Mouse (Mus musculus): Measurements from ENCODE around the gene Gabarapl2. TPM values are rescaled to one million over a fixed set of nuclear protein-coding genes. Genes with fewer than 3 reads are reported as not detected.
A peak's percentile ranks its signal among the peaks of the same experiment; 100 is the strongest.

Gabarapl2 gene
- total RNA-seq, 2 experiments from 2014 or later: 121 to 124 TPM

DNA sequence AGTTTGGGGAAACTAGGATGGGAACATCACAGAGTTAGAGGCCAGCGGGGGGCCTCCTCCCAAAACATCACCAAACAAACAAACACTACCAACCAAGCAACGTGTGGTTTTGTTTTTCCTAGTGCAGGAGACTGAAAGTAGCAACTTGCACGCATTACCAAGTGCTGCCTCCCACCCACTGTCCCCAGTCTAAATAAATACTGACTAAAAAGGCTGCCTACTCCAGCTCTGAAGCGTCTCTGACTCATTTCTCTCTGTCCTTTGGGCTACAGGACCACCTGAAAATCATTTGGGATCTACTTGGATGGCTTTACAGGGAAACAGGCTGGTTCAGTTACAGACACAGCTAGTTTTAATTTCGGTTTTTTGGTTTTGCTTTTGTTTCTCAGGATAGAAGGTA lies 23.8 kb downstream of the Gabarapl2 start:
- intact Hi-C loops (cut with DNase I): no loop called here
- no peak for DNase-seq

DNA sequence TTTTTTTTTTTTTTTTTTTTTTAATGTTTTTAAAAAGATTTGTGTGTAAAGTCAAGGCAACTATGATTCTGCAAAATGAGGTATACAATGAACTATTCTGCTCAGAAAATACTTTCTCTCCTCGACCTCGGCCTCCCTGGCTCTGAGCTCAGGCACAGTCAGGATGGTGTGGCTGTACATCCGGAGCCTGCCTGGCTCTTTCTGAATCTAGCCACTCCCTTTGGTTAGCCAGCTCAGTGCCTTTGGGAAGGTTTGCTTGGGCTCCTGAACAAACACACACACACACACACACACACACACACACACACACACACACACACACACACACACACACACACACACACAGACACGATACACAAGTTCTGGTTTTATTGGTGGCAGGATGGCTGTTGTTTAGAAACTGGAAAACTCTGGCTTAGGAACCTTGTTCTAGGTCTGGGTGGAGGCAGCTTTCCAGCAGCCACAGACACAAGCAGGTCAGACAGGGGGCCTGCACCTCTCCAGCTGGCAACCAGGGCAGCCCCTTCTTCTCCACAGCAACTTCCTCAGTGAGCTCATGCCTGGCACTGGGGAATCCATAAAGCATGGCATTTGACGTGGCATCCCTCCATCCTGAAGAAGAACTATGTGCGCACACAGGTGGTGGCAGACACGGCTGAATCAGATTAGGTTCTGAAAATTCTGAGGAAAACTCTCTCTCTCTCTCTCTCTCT lies 24.5 kb downstream of the Gabarapl2 start:
- DNase-seq: no peak
- intact Hi-C loops (cut with DNase I): no loop called here

DNA sequence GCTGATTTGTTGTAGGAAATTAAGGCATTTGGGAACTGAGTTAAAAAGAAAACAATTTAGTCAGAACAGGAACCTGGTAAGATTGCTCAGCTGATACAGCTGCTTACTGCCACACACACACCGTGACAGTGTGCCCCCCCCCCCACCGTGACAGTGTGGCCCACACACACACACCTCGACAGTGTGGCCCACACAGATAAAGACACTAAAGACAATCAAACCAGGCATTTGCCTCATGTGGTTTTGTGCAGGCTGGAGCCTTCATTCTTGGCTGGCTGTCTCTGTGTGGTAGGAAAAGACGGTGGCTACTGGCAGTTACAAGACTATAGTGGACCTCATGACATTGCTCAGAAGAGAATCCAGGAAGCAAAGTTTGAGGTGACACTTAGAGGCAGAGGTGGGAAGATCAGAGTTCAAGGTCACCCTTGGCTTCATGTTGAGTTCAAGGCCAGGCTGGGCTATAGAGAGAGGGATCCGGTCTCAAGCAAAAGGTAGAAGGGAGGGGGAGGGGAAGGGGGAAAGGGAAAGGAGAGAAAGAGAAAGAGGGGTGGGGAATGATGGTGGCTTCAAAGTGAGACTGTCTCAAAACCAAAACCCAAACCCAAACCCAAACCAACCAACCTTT lies 26.9 kb downstream of the Gabarapl2 start:
- intact Hi-C loops (cut with DNase I): no loop called here
- no peak for DNase-seq

DNA sequence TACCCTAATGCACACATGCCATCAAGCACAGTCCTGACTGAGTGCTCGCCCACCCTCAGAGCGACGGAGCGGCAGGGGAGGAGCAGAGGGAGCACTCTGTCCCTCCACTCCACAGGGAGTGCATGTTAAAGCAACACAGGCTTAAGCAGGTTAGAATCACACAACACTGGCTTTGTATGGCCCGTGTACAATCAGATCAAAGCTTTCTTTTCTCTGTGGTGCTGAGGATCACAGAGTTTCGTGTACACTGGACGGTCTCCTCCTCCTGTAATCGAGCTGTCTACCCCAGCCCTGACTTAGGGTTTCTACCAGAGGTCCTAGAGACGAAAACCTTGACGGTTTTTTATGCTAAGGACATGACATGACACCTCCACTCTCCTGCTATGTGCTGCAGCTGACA lies 28.0 kb downstream of the Gabarapl2 start:
- DNase-seq: no peak
- intact Hi-C loops (cut with DNase I): no loop called here

DNA sequence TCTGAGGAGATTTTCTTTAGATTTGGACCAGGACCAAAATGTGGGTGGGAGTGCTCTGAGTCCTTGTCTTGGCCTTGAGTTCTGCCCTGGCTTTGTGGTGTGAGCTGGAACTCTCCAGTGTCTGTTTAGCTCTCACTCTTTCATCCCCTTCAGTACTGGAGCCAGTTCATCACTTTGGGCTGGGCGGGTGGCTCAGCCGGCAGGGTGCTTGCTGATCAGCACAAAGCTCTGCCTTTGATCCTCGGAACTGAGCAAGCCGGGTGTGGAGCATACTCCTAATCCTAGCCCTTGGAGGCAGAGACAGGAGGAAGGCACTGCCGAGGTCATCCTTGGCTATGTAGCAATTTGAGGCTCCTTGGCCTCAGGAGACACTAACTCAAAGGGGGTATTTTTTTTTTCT lies 28.5 kb downstream of the Gabarapl2 start:
- no peak for DNase-seq
- intact Hi-C loops (cut with DNase I): no loop called here

DNA sequence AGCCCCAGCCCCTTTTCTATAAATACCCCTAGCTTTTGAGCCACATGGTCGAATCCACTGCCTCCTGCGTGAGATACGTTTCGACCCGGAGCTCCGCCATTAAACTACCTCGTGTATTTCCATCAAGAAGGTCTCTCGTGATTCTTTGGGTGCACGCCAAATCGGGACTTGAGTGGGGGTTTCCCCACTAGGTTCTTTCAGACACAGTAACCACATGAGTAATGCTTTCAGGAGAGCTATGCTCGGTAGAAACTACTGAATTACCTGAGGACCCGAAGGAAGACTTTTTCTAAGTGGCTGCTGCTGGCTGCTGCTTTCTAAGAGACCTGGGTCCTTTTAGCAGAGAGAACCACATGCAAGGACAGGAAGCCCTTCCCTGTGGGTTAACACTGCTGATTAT lies 33.6 kb downstream of the Gabarapl2 start:
- no peak for DNase-seq
- intact Hi-C loops (cut with DNase I): no loop called here

DNA sequence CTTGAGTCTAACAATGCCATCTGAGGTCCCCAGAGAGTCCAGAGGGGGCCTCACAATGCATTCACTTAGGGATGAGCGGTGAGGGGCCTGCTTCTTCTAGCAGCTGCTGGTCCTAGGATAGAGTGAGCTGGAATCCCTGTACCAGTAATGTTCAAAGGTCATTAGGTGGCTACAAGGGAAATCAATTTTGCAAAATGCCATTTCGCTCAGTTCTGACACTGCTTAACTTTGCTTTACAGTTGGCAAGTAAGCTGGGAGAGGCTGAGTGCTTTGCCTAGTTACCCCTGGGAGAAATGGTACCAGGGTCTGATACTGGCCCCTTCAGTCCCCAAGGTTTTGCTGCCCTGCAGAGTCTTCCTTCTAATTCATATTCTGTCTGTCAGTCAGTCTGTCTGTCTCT lies 35.2 kb downstream of the Gabarapl2 start:
- no peak for DNase-seq
- intact Hi-C loops (cut with DNase I): no loop called here

DNA sequence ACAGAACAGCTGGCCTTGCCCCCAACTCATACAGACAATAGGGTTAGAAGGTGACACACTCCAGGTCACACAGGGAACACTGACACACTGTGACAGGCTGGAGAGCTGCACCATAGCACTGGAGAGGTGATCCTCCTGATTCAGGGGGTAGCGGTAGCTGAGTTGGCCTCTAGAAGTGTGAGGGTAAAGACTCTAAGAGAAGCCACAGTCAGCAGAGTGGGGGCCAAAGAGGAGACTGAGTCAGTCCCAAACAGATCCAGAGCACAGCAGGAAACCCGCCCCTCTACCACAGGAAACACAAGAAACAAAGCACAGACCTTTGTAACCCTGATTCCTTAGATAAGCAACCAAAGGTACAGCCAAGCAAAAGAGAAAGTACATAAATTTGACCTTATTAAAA lies 35.8 kb downstream of the Gabarapl2 start:
- no peak for DNase-seq
- intact Hi-C loops (cut with DNase I): no loop called here

DNA sequence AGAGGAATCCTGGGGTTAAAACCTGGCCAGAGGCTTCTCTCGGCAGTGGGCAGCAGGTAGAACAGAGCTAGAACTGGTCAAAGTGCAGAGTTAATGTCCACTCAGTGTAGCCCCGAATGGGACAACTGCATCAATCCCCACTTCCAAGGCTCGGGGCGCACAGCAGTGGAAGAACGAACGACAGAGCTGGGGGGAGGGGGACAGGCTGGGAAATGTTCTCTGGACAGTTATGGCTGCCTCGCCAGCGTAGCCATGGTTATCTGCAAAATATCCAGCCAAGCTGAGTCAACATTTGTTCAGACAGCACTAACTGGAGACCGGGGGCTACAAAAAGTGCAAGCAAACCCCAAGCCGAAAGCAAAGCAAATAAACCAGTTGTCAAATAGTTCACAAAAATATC lies 37.6 kb downstream of the Gabarapl2 start:
- peak in 1 of 2 experiments; percentile 42 for DNase-seq
- intact Hi-C loops (cut with DNase I): no loop called here

DNA sequence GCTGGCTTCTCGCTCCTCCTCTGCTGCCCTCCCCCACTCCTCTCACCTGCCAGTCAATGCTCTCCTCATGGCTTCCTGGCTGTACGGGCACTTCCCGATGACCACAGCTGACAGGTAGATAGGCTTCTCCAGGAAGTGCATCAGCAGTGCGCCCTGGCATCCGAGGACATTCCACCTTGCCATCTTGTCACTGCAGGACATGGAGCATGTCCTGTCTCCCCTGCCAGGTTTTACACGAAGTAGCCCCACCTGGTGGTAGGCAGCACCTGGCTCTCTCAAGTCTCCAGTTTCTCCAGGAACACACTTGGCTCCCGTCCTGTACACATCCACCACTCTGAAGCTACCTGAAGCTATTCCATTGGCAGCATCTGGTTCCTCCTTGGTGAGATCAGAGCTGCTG lies 41.6 kb downstream of the Gabarapl2 start:
- no peak for DNase-seq
- intact Hi-C loops (cut with DNase I): no loop called here

DNA sequence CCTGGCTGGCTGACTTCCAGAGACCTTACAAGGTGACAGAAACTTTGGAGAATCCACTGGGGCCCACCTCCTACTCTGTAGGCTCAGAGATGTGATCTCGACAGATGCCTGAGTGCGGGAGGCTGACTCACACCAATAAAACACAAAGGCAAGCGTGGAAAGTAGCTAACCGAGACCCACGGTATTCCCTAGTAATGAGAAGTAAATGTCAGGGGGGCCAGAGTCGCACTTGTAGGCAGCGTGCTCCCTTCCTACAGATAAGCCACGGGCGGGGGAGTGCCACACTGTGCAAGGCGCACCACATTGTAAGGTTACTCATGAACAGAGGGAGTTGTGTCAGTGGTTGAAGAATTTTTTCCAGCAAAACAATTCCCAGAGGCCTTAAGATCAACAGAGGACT lies 44.0 kb downstream of the Gabarapl2 start:
- intact Hi-C loops (cut with DNase I): no loop called here
- no peak for DNase-seq

DNA sequence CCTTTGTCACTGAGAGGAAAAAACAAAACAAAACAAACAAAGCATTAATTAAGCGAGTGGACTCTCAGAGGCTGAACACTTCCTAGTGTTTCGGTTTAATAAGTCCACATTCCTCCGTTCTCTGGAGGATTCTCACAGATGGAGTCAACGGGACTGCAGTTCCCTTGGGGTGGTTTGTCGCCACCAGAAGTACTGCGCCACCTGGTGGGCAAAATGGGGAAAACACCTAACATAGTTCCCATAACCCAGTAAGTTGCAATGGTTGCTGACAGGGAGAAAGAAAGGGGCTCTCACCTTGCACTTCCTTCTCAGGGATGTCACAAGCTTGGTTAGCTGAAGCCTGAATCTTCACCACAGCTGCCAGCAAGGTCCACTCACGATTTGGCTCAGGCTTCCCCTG lies 49.4 kb downstream of the Gabarapl2 start:
- peak; percentile 77 to 88 for DNase-seq
- intact Hi-C loops (cut with DNase I): loop anchor here (1.0 to 5.0 kb wide), 4 partner anchors 48 to 313 kb away; partner anchors contain the start of genes Gabarapl2 and Tmem231

DNA sequence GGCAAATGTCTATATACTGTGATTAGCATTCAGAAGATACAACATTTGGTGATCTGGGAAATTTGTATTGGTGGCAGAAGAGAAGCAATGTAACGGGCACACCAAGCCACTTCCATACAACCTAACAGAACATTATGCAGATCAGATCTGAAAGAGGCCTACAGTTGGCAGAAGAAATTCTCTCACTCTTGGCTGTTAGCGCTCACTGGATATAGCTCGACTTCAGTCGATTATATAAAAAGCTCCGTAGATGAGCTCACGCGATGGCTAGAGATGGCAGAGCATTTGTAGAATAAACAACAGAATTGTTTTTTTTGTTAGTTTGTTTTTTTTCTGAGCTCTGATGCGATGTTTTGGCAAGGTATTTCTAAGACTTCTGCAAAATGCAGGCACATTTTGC lies 50.8 kb downstream of the Gabarapl2 start:
- no peak for DNase-seq
- intact Hi-C loops (cut with DNase I): loop anchor here (5.0 kb wide), 2 partner anchors 49 to 314 kb away; partner anchors contain the start of gene Gabarapl2

DNA sequence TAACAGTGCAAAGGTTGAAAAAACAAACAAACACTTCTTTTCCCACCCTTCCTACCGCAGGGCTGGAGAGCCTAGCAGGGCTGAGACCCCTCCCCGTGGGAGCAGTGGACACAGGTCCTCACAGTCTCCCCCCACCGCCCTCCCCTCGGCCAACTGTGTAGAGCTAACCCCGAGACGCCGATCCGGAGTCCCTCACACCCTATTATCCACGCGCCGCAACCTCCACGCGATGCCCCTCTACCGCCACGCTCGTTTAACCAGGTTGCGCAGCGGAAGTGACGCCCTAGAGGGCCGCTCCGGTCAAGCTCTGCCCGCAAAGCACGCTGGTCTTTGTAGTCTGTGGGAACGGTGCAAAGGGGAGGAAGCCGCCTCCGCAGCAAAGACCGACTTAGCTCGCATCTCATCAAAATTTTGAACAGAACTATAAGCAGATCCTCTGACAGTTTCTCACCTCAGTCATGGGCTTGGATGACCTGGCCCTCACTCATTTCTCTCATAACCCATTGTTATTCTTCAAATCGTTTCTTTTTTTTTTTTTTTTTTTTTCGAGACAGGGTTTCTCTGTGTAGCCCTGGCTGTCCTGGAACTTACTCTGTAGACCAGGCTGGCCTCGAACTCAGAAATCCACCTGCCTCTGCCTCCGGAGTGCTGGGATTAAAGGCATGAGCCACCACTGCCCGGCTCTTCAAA lies 51.7 kb downstream of the Gabarapl2 start, which contains the start of gene Adat1:
Gene Adat1, minus strand, starts transcription at position 290 of the 690 bp plus-strand sequence.
- DNase-seq: peak; percentile 86 to 92
- intact Hi-C loops (cut with DNase I): loop anchor here (5.0 kb wide), 2 partner anchors 50 to 315 kb away; partner anchors contain the start of gene Gabarapl2

DNA sequence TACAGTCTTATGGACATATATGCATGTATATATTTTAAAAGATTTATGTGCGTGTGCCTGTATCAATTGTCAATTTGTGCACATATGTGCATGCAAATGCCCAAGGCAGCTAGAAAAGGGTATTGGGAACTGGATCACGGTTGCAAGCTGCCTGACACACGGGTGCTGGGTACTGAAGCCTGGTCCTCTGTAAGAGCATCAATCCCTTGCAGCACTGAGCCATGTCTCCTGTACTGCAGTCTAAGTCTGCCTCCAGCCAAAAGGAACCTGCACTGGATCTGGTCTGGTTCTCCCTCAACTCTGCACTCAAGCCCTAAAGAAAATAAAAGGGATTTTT lies 52.2 kb downstream of the Gabarapl2 start:
- intact Hi-C loops (cut with DNase I): loop anchor here (5.0 kb wide), 2 partner anchors 50 to 315 kb away; partner anchors contain the start of gene Gabarapl2
- DNase-seq: no peak

Other genes with a start within 250 kb of the Gabarapl2 start
- gene Ctrb1, start 249.7 kb upstream of the Gabarapl2 start, total RNA-seq (2021): under 1 TPM in 1 of 2 experiments, not detected in 1; 0.40 TPM
- 10 to 100 TPM; 48.0 to 54.2 TPM for gene Bcar1, start 196.9 kb upstream of the Gabarapl2 start, total RNA-seq (2021)
- 10 to 100 TPM; 43.7 to 53.7 TPM for gene Cfdp1, start 86.4 kb upstream of the Gabarapl2 start, total RNA-seq (2021)
- gene Tmem170, start 64.0 kb upstream of the Gabarapl2 start, total RNA-seq (2021): 1 to 10 TPM; 2.7 to 3.4 TPM
- not detected for gene Chst5, start 30.3 kb upstream of the Gabarapl2 start, total RNA-seq (2021)
- gene Tmem231, start 6.8 kb upstream of the Gabarapl2 start, total RNA-seq (2021): 1 to 10 TPM; 1.5 to 2.3 TPM
- 1 to 10 TPM; 1.7 to 2.1 TPM for gene Adat1, start 51.6 kb downstream of the Gabarapl2 start, total RNA-seq (2021)
- 10 to 100 TPM; 91.1 to 95.3 TPM for gene Kars, start 70.6 kb downstream of the Gabarapl2 start, total RNA-seq (2021)
- 10 to 100 TPM; 12.8 to 13.6 TPM for gene Terf2ip, start 70.7 kb downstream of the Gabarapl2 start, total RNA-seq (2021)
- under 1 TPM in 1 of 2 experiments, not detected in 1; 0.17 TPM for gene Gm6793, start 74.3 kb downstream of the Gabarapl2 start, total RNA-seq (2021)